Mouse (Mus musculus): Measurements from ENCODE around the gene Mapt. TPM values are rescaled to one million over a fixed set of nuclear protein-coding genes. Genes with fewer than 3 reads are reported as not detected.
"Not testable (repeated sequence)": the region's sequence is repeated elsewhere in the genome, so short reads cannot be mapped to it uniquely, and the experiment has no call there.

The Mapt gene
- polyA plus RNA-seq, 1 experiment from 2014 or later, result 10.3 TPM

GRCm38 (mm10) chr11:104230066-104230778 lies 968 bp upstream of the Mapt start:
- Histone ChIP-seq H3K27me3 (ENCODE audit: insufficient read depth, low read length) (peaks cover 43% of the 10 kb centered on the region), H3K4me3 (ENCODE audit: low read length) (peak overlapping the region; percentile 70), H3K4me1 (ENCODE audit: insufficient read depth, low read length) (peaks cover 33% of the 10 kb centered on the region), H3K36me3 (ENCODE audit: insufficient read depth, low read length) (no peaks in the 10 kb centered on the region), H3K9ac (replicated peaks; ENCODE audit: low read length) (peak overlapping the region; percentile 85; the same call in 1 of the 2 replicates), H3K9me3 (ENCODE audit: low read length) (no peaks in the 10 kb centered on the region), H3K4me2 (replicated peaks; ENCODE audit: low read depth, low read length) (peak overlapping the region; percentile 100), H3K27ac (ENCODE audit: low read length) (no peak overlapping the region)
- WGBS, result 9% methylated on average over 9 of the region's 9 CpGs
- ATAC-seq (ENCODE audit: low FRiP score, low TSS enrichment), result no peak

GRCm38 (mm10) chr11:104232141-104233061 lies 1.2 kb downstream of the Mapt start:
- WGBS, result under 1% methylated on average over 72 of the region's 72 CpGs
- Histone ChIP-seq H3K36me3 (ENCODE audit: insufficient read depth, low read length) (no peaks in the 10 kb centered on the region), H3K27ac (ENCODE audit: low read length) (no peak overlapping the region), H3K27me3 (ENCODE audit: insufficient read depth, low read length) (peaks cover 57% of the 10 kb centered on the region), H3K4me1 (ENCODE audit: insufficient read depth, low read length) (peaks cover 33% of the 10 kb centered on the region), H3K9ac (replicated peaks; ENCODE audit: low read length) (peak overlapping the region; percentile 68), H3K9me3 (ENCODE audit: low read length) (no peaks in the 10 kb centered on the region), H3K4me2 (replicated peaks; ENCODE audit: low read depth, low read length) (peak overlapping the region; percentile 100), H3K4me3 (ENCODE audit: low read length) (peak overlapping the region; percentile 70)
- ATAC-seq (ENCODE audit: low FRiP score, low TSS enrichment), result no peak

GRCm38 (mm10) chr11:104233101-104233500 lies 1.9 kb downstream of the Mapt start:
- peaks cover 57% of the 10 kb centered on the region for H3K27me3 ChIP-seq (ENCODE audit: insufficient read depth, low read length)
- H3K27ac ChIP-seq (ENCODE audit: low read length), result no peak overlapping the region
- peaks cover 35% of the 10 kb centered on the region for H3K4me1 ChIP-seq (ENCODE audit: insufficient read depth, low read length)
- 0% methylated on average over 10 of the region's 10 CpGs for WGBS
- peak overlapping the region; percentile 100 for H3K4me2 ChIP-seq (replicated peaks; ENCODE audit: low read depth, low read length)
- H3K36me3 ChIP-seq (ENCODE audit: insufficient read depth, low read length), result no peaks in the 10 kb centered on the region
- ATAC-seq (ENCODE audit: low FRiP score, low TSS enrichment), result no peak
- H3K4me3 ChIP-seq (ENCODE audit: low read length), result peak overlapping the region; percentile 70
- no peak overlapping the region for H3K9ac ChIP-seq (replicated peaks; ENCODE audit: low read length)
- H3K9me3 ChIP-seq (ENCODE audit: low read length), result no peaks in the 10 kb centered on the region

GRCm38 (mm10) chr11:104233574-104234206 lies 2.5 kb downstream of the Mapt start:
- WGBS, result 3% methylated on average over 30 of the region's 30 CpGs
- H3K9me3 ChIP-seq (ENCODE audit: low read length), result no peaks in the 10 kb centered on the region
- ATAC-seq (ENCODE audit: low FRiP score, low TSS enrichment), result no peak
- H3K36me3 ChIP-seq (ENCODE audit: insufficient read depth, low read length), result no peaks in the 10 kb centered on the region
- H3K4me3 ChIP-seq (ENCODE audit: low read length), result peak overlapping the region; percentile 1
- no peak overlapping the region for H3K9ac ChIP-seq (replicated peaks; ENCODE audit: low read length)
- peaks cover 57% of the 10 kb centered on the region for H3K27me3 ChIP-seq (ENCODE audit: insufficient read depth, low read length)
- H3K27ac ChIP-seq (ENCODE audit: low read length), result no peak overlapping the region
- H3K4me2 ChIP-seq (replicated peaks; ENCODE audit: low read depth, low read length), result peak overlapping the region; percentile 7; the same call in 1 of the 2 replicates
- peaks cover 36% of the 10 kb centered on the region for H3K4me1 ChIP-seq (ENCODE audit: insufficient read depth, low read length)

- H3K27ac ChIP-seq (ENCODE audit: low read length), result no peak overlapping the region
- H3K9me3 ChIP-seq (ENCODE audit: low read length), result no peaks in the 10 kb centered on the region
- 11% methylated on average over 6 of the region's 6 CpGs for WGBS
- no peak overlapping the region for H3K4me2 ChIP-seq (replicated peaks; ENCODE audit: low read depth, low read length)
- H3K4me1 ChIP-seq (ENCODE audit: insufficient read depth, low read length), result peaks cover 36% of the 10 kb centered on the region
- no peak overlapping the region for H3K4me3 ChIP-seq (ENCODE audit: low read length)
- no peak overlapping the region for H3K9ac ChIP-seq (replicated peaks; ENCODE audit: low read length)
- no peak for ATAC-seq (ENCODE audit: low FRiP score, low TSS enrichment)
- no peaks in the 10 kb centered on the region for H3K36me3 ChIP-seq (ENCODE audit: insufficient read depth, low read length)
- peaks cover 54% of the 10 kb centered on the region for H3K27me3 ChIP-seq (ENCODE audit: insufficient read depth, low read length)
Observed at GRCm38 (mm10) chr11:104234680-104235079, 3.5 kb downstream of the Mapt start.

GRCm38 (mm10) chr11:104235881-104236280 lies 4.7 kb downstream of the Mapt start:
- ATAC-seq (ENCODE audit: low FRiP score, low TSS enrichment), result no peak
- Histone ChIP-seq H3K4me2 (replicated peaks; ENCODE audit: low read depth, low read length) (no peak overlapping the region), H3K9me3 (ENCODE audit: low read length) (no peaks in the 10 kb centered on the region), H3K4me3 (ENCODE audit: low read length) (no peak overlapping the region), H3K9ac (replicated peaks; ENCODE audit: low read length) (no peak overlapping the region), H3K36me3 (ENCODE audit: insufficient read depth, low read length) (no peaks in the 10 kb centered on the region), H3K27ac (ENCODE audit: low read length) (no peak overlapping the region), H3K27me3 (ENCODE audit: insufficient read depth, low read length) (peaks cover 51% of the 10 kb centered on the region), H3K4me1 (ENCODE audit: insufficient read depth, low read length) (peaks cover 36% of the 10 kb centered on the region)
- WGBS, result 81% methylated on average over 2 of the region's 2 CpGs

GRCm38 (mm10) chr11:104237226-104237625 lies 6.0 kb downstream of the Mapt start:
- Histone ChIP-seq H3K4me2 (replicated peaks; ENCODE audit: low read depth, low read length) (no peak overlapping the region), H3K27me3 (ENCODE audit: insufficient read depth, low read length) (peaks cover 43% of the 10 kb centered on the region), H3K4me1 (ENCODE audit: insufficient read depth, low read length) (peaks cover 27% of the 10 kb centered on the region), H3K9me3 (ENCODE audit: low read length) (no peaks in the 10 kb centered on the region), H3K27ac (ENCODE audit: low read length) (no peak overlapping the region), H3K9ac (replicated peaks; ENCODE audit: low read length) (no peak overlapping the region), H3K36me3 (ENCODE audit: insufficient read depth, low read length) (no peaks in the 10 kb centered on the region), H3K4me3 (ENCODE audit: low read length) (no peak overlapping the region)
- no peak for ATAC-seq (ENCODE audit: low FRiP score, low TSS enrichment)
- 76% methylated on average over 7 of the region's 7 CpGs for WGBS

GRCm38 (mm10) chr11:104237958-104238747 lies 7.0 kb downstream of the Mapt start:
- H3K27me3 ChIP-seq (ENCODE audit: insufficient read depth, low read length), result peaks cover 34% of the 10 kb centered on the region
- no peak overlapping the region for H3K4me2 ChIP-seq (replicated peaks; ENCODE audit: low read depth, low read length)
- no peak overlapping the region for H3K9ac ChIP-seq (replicated peaks; ENCODE audit: low read length)
- no peaks in the 10 kb centered on the region for H3K9me3 ChIP-seq (ENCODE audit: low read length)
- H3K27ac ChIP-seq (ENCODE audit: low read length), result no peak overlapping the region
- 60% methylated on average over 11 of the region's 13 CpGs for WGBS
- H3K4me3 ChIP-seq (ENCODE audit: low read length), result no peak overlapping the region
- peaks cover 18% of the 10 kb centered on the region; the same call in 1 of the 2 replicates for H3K4me1 ChIP-seq (ENCODE audit: insufficient read depth, low read length)
- ATAC-seq (ENCODE audit: low FRiP score, low TSS enrichment), result 0 out of 2 replicates have a peak, but pooled peaks have one; percentile 42
- H3K36me3 ChIP-seq (ENCODE audit: insufficient read depth, low read length), result no peaks in the 10 kb centered on the region

GRCm38 (mm10) chr11:104245478-104245877 lies 14.3 kb downstream of the Mapt start:
- WGBS, result 79% methylated on average over 6 of the region's 6 CpGs

More at GRCm38 (mm10) chr11:104245478-104245877, 14.3 kb downstream of the Mapt start:
- Histone ChIP-seq H3K27ac (ENCODE audit: low read length) (peak overlapping the region; percentile 80; the same call in 1 of the 2 replicates), H3K4me1 (ENCODE audit: insufficient read depth, low read length) (peaks cover 17% of the 10 kb centered on the region)
- H3K9ac ChIP-seq (replicated peaks; ENCODE audit: low read length); ATAC-seq (ENCODE audit: low FRiP score, low TSS enrichment); H3K4me3 ChIP-seq (ENCODE audit: low read length); H3K4me2 ChIP-seq (replicated peaks; ENCODE audit: low read depth, low read length); H3K9me3 ChIP-seq (ENCODE audit: low read length); H3K27me3 ChIP-seq (ENCODE audit: insufficient read depth, low read length); H3K36me3 ChIP-seq (ENCODE audit: insufficient read depth, low read length): not testable (repeated sequence)
